17 mouse cellular contexts compared by ENCODE assay signal in genomic region chr1:138157709-138158108, GRCm38 (mm10).
"Had no signal": no experiment of that assay in that cellular context is flagged by ENCODE, and none has a peak within 500 bp of the region (broad histone marks: within the 10 kb centered on the region; RNA-seq: fewer than 3 reads in every experiment).

No protein-coding gene starts in this region.

- DNase-seq: kidney, adult 11 months; kidney, adult 8-10 months; kidney, postnatal 10 days; kidney, postnatal 4 days; liver; lung, adult 18-20 months; lung, postnatal 14 days; lung, postnatal 4 days; midbrain, embryonic 14.5 days; right cerebral cortex, postnatal 4 days; spleen, adult 18-20 months had no signal

- H3K9me3 ChIP-seq: intestine, embryonic 15.5 days; kidney, embryonic 15.5 days; limb, embryonic 10.5 days; limb, embryonic 13.5 days; liver, embryonic 12.5 days; liver, embryonic 15.5 days had no signal

- H3K4me1 ChIP-seq: intestine, embryonic 15.5 days; kidney, embryonic 15.5 days; limb, embryonic 13.5 days; liver, embryonic 12.5 days; liver, embryonic 15.5 days had no signal

- H3K9ac ChIP-seq: intestine, embryonic 15.5 days; kidney, embryonic 15.5 days; limb, embryonic 13.5 days; liver, embryonic 12.5 days; liver, embryonic 15.5 days had no signal

- H3K4me2 ChIP-seq: intestine, embryonic 15.5 days; kidney, embryonic 15.5 days; limb, embryonic 13.5 days; liver, embryonic 12.5 days; liver, embryonic 15.5 days had no signal

- ATAC-seq: intestine, embryonic 15.5 days; liver, embryonic 12.5 days had no signal

- H3K4me3 ChIP-seq: intestine, embryonic 15.5 days; kidney, embryonic 15.5 days; limb, embryonic 10.5 days; limb, embryonic 13.5 days; liver, embryonic 12.5 days; liver, embryonic 15.5 days had no signal

- H3K27ac ChIP-seq: intestine, embryonic 15.5 days; kidney, embryonic 15.5 days; limb, embryonic 10.5 days; limb, embryonic 13.5 days; liver, embryonic 12.5 days; liver, embryonic 15.5 days had no signal

- H3K27me3 ChIP-seq: intestine, embryonic 15.5 days; kidney, embryonic 15.5 days; limb, embryonic 13.5 days; liver, embryonic 12.5 days; liver, embryonic 15.5 days had no signal

- H3K36me3 ChIP-seq: intestine, embryonic 15.5 days; kidney, embryonic 15.5 days; limb, embryonic 10.5 days; limb, embryonic 13.5 days; liver, embryonic 12.5 days; liver, embryonic 15.5 days had no signal
